Mouse (Mus musculus) stomach, embryonic 14.5 days (tissue): ENCODE results near the gene Pnpo. TPM values are rescaled to one million over a fixed set of nuclear protein-coding genes. Genes with fewer than 3 reads are reported as not detected.

Experiments
- ATAC-seq: fragments of 200-750 bp; cut with Nextera tagmentation; 2 replicates; pipeline ENCODE4 v1.8.0; 2017; ENCODE audit warnings: low read depth, moderate TSS enrichment; ENCODE audit not compliant: insufficient number of reproducible peaks, insufficient read depth, low FRiP score
- H3K27ac ChIP-seq: fragments of 300-500 bp; sonication (generic); 2 replicates; pipeline ENCODE4 v1.5.1; 2014; ENCODE audit warnings: mild to moderate bottlenecking, low read length, moderate library complexity, mixed read lengths
- H3K27me3 ChIP-seq: fragments of 300-500 bp; sonication (generic); 2 replicates; pipeline ENCODE4 v1.6.1; 2014; ENCODE audit warnings: low read length, control low read depth, mixed read lengths; ENCODE audit not compliant: control insufficient read depth, insufficient read depth
- H3K36me3 ChIP-seq: fragments of 300-500 bp; sonication (generic); 2 replicates; pipeline ENCODE4 v1.6.1; 2014; ENCODE audit warnings: mild to moderate bottlenecking, control low read depth, low read length, moderate library complexity, mixed read lengths; ENCODE audit not compliant: control insufficient read depth, insufficient read depth
- H3K4me1 ChIP-seq: fragments of 300-500 bp; sonication (generic); 2 replicates; pipeline ENCODE4 v1.6.1; 2014; ENCODE audit warnings: low read length, control low read depth, mixed read lengths; ENCODE audit not compliant: control insufficient read depth, insufficient read depth
- H3K4me2 ChIP-seq: fragments of 300-500 bp; sonication (generic); replicated peaks from 2 replicates; pipeline ENCODE4 v1.6.1; 2014; ENCODE audit warnings: low read depth, low read length, control low read depth
- H3K4me3 ChIP-seq: fragments of 300-500 bp; sonication (generic); 2 replicates; pipeline ENCODE4 v1.5.1; 2014; ENCODE audit warnings: low read depth, low read length, control low read depth
- H3K9ac ChIP-seq: fragments of 300-500 bp; sonication (generic); replicated peaks from 2 replicates; pipeline ENCODE4 v1.6.1; 2014; ENCODE audit warnings: low read depth, mild to moderate bottlenecking, control low read depth, low read length, moderate library complexity, mixed read lengths
- H3K9me3 ChIP-seq: fragments of 300-500 bp; sonication (generic); 2 replicates; pipeline ENCODE4 v1.6.1; 2016; ENCODE audit warnings: low read depth, low read length, control low read depth; ENCODE audit not compliant: control insufficient read depth
- WGBS: fragments of 180-500 bp; shearing (Covaris S2); extraction: QIAGEN DNeasy Blood & Tissue Kit; methylation state at CpG from one replicate; pipeline ENCODE4 v1.1.7; 2014; 5-methylcytosine and 5-hydroxymethylcytosine counted together
- polyA plus RNA-seq: library from polyadenylated mRNA; unstranded; fragments of >200 nt; fragmentation: Nextera tagmentation; extraction: Ambion mirVana; gene quantifications from 2 replicates; pipeline ENCODE4 v1.2.1, GENCODE M21; 2014

Gene Pnpo
- polyA plus RNA-seq, 1 experiment from 2014 or later, result 25.2 TPM

DNA sequence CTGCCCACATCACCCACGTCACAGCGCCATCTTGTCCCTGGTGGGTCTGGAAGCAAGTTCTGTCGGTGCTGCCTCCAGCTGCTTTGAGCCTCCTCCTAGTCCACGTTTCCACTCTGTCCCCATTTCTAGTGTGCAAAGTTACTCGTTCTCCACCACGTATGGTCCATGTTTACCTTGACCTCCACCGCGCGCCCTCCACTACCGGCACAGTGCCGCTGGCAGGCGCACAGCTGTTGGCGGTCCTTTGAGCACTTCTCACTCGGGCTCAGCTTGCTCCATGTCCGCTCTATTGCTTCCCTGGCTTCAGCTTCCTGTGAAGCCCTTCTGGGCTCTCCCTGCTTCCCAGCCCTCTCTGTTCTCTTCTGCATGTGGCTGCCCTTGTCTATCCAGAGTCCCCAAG is 37.7 kb upstream of the Pnpo start:
- WGBS, result 60% methylated on average over 15 of the region's 15 CpGs
- Histone ChIP-seq H3K9ac (no peak overlapping the region), H3K4me2 (no peak overlapping the region), H3K4me3 (no peak overlapping the region), H3K4me1 (peaks cover 8% of the 10 kb centered on the region), H3K27me3 (no peaks in the 10 kb centered on the region), H3K27ac (no peak overlapping the region), H3K36me3 (no peaks in the 10 kb centered on the region), H3K9me3 (no peaks in the 10 kb centered on the region)
- ATAC-seq, result no peak

- no peak overlapping the region for H3K4me2 ChIP-seq
- H3K27ac ChIP-seq, result peak overlapping the region; percentile 41; the same call in 1 of the 2 replicates
- 76% methylated on average over 5 of the region's 5 CpGs for WGBS
- H3K4me3 ChIP-seq, result no peak overlapping the region
- no peaks in the 10 kb centered on the region for H3K36me3 ChIP-seq
- H3K4me1 ChIP-seq, result peaks cover 18% of the 10 kb centered on the region
- no peaks in the 10 kb centered on the region for H3K9me3 ChIP-seq
- H3K9ac ChIP-seq, result no peak overlapping the region
- no peaks in the 10 kb centered on the region for H3K27me3 ChIP-seq
- no peak for ATAC-seq
These were observed 36.2 kb upstream of the Pnpo start for GRCm38 (mm10) chr11:96980021-96980420.

- Histone ChIP-seq H3K4me2 (no peak overlapping the region), H3K4me3 (no peak overlapping the region), H3K27ac (no peak overlapping the region), H3K4me1 (peaks cover 18% of the 10 kb centered on the region), H3K36me3 (no peaks in the 10 kb centered on the region), H3K9me3 (no peaks in the 10 kb centered on the region), H3K9ac (no peak overlapping the region), H3K27me3 (no peaks in the 10 kb centered on the region)
- WGBS, result 76% methylated on average over 7 of the region's 7 CpGs
- no peak for ATAC-seq
These were observed 35.5 kb upstream of the Pnpo start for GRCm38 (mm10) chr11:96979329-96979728.

GRCm38 (mm10) chr11:96978401-96979246 is 34.8 kb upstream of the Pnpo start:
- 26% methylated on average over 17 of the region's 17 CpGs for WGBS
- no peak for ATAC-seq
- H3K4me2 ChIP-seq, result peak overlapping the region; percentile 93
- H3K4me3 ChIP-seq, result peak overlapping the region; percentile 64
- peak overlapping the region; percentile 91 for H3K27ac ChIP-seq
- H3K9me3 ChIP-seq, result no peaks in the 10 kb centered on the region
- no peaks in the 10 kb centered on the region for H3K27me3 ChIP-seq
- H3K4me1 ChIP-seq, result peaks cover 18% of the 10 kb centered on the region
- H3K36me3 ChIP-seq, result no peaks in the 10 kb centered on the region
- peak overlapping the region; percentile 69 for H3K9ac ChIP-seq

GRCm38 (mm10) chr11:96977606-96978400 is 34.0 kb upstream of the Pnpo start:
- peak overlapping the region; percentile 92 for H3K9ac ChIP-seq
- peak; percentile 96 for ATAC-seq
- no peaks in the 10 kb centered on the region for H3K27me3 ChIP-seq
- no peaks in the 10 kb centered on the region for H3K9me3 ChIP-seq
- H3K4me3 ChIP-seq, result peak overlapping the region; percentile 88
- H3K36me3 ChIP-seq, result no peaks in the 10 kb centered on the region
- under 1% methylated on average over 45 of the region's 45 CpGs for WGBS
- peak overlapping the region; percentile 93 for H3K4me2 ChIP-seq
- peak overlapping the region; percentile 96 for H3K27ac ChIP-seq
- H3K4me1 ChIP-seq, result peaks cover 18% of the 10 kb centered on the region

DNA sequence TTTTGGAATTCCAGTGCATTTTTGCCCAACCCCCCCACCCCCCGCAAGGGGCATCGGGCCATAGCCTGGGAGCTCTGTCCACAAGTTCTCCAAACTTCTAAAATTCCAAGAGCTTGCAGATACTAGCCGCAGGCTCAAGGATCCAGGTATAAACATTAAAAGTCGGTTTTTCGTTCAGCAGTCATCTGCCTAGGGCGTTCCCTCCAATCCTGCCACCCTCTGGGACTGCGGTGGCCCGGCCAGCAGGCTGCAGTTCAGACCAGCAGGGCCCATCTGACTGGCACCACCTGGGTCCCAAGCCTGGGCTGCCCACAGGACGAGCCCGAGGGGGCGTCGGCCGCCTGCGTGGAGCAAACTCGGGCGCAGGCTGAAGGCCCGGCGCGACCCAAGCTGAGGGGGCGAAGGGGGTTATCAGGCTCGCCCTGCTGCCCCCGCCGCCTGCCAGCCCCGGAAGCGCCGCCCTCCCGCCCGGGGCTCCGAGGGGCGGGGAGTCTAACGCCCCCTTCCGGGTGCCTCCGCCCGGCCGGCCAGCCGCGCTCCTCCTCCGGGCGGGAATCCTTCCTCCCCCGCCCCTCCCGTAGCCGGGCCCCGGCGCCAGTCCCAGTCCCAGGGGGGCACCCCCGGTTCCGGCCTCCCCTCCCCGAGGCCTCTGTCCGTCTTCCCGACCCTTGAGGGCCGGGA is 33.3 kb upstream of the Pnpo start:
- Histone ChIP-seq H3K9me3 (no peaks in the 10 kb centered on the region), H3K27ac (peak overlapping the region; percentile 96), H3K4me3 (peak overlapping the region; percentile 88), H3K4me2 (peak overlapping the region; percentile 76), H3K36me3 (no peaks in the 10 kb centered on the region), H3K4me1 (peaks cover 18% of the 10 kb centered on the region), H3K27me3 (no peaks in the 10 kb centered on the region), H3K9ac (peak overlapping the region; percentile 92)
- ATAC-seq, result peak; percentile 70
- WGBS, result under 1% methylated on average over 49 of the region's 50 CpGs

GRCm38 (mm10) chr11:96976379-96976687 is 32.5 kb upstream of the Pnpo start:
- Histone ChIP-seq H3K36me3 (no peaks in the 10 kb centered on the region), H3K4me1 (peaks cover 18% of the 10 kb centered on the region), H3K4me2 (peak overlapping the region; percentile 76), H3K4me3 (peak overlapping the region; percentile 88), H3K9me3 (no peaks in the 10 kb centered on the region), H3K27me3 (no peaks in the 10 kb centered on the region), H3K27ac (peak overlapping the region; percentile 96), H3K9ac (peak overlapping the region; percentile 92)
- no peak for ATAC-seq
- WGBS, result 43% methylated on average over 3 of the region's 3 CpGs
